Mouse (Mus musculus) embryonic fibroblast, embryonic 13.5 days (primary cell): ENCODE data around the gene Ncam1. TPM values are rescaled to one million over a fixed set of nuclear protein-coding genes. Genes with fewer than 3 reads are reported as not detected.

Experiments used
- H3K27ac ChIP-seq: 2 replicates; pipeline ENCODE4 v1.5.1; 2012; ENCODE audit warnings: low read length, control low read depth, inconsistent platforms; ENCODE audit not compliant: insufficient read depth
- H3K4me1 ChIP-seq: 2 replicates; pipeline ENCODE4 v1.6.1; 2011; ENCODE audit warnings: low read length; ENCODE audit not compliant: control insufficient read depth, insufficient read depth
- H3K4me3 ChIP-seq: 2 replicates; pipeline ENCODE4 v1.5.1; 2011; ENCODE audit warnings: mild to moderate bottlenecking, control low read depth, low read length; ENCODE audit not compliant: insufficient read depth
- CTCF ChIP-seq: IDR thresholded peaks from 2 replicates; pipeline ENCODE4 v1.5.1; 2011; ENCODE audit warnings: mild to moderate bottlenecking, control low read depth, low read length, moderate library complexity, borderline replicate concordance; ENCODE audit not compliant: insufficient read depth
- POLR2A ChIP-seq: IDR thresholded peaks from 2 replicates; pipeline ENCODE4 v1.6.1; 2011; ENCODE audit warnings: low read depth, mild to moderate bottlenecking, control low read depth, low read length, moderate library complexity
- polyA plus RNA-seq: library from polyadenylated mRNA; stranded (reverse); fragments of >200 nt; gene quantifications from 2 replicates; pipeline ENCODE4 v1.2.4, GENCODE M21; 2011; ENCODE audit warnings: low read depth; ENCODE audit not compliant: missing spikeins, insufficient read length

The Ncam1 gene
- polyA plus RNA-seq, 1 experiment = 182 TPM

DNA sequence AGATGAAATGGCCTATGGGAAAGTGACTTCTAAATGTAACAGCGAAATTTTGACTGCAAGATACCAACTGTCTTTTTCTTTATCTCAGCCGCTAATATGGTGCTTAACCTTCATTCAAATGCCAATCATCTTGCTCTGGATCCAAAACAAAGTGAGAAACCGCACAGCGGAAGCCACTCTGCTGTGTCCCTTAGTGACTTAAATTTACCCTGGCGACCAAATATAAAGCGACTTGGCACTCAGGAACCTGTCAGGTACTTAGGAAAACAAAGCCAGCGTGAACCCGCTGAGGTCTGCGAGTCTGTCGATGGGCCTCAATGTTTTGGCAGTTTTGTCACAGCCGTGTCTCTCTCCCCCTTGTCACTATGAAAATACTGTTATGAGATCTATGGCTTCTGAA is 105.9 kb downstream of the Ncam1 start:
- TF ChIP-seq POLR2A (no peak), CTCF (no peak)
- no peaks in the 10 kb centered on the region for H3K4me1 ChIP-seq
- no peak overlapping the region for H3K27ac ChIP-seq
- H3K4me3 ChIP-seq = no peak overlapping the region

DNA sequence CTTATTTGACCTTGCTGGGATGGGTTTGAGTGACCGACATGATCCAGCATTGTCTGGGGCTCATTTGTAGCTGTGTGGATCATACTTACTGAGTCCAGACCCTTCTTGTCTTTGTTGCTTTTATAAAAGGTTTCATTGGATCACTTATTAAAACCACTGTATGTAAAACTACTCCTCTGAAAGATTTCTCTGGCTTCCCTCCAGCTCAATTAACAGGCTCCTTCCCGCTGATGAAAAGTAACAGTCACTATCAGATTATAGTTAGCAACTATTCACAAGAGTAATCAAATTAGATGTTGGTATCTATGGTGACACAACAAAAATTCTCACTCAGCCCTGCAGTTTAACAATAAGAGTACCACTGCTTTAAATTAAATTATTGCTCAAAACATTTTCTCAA is 107.4 kb downstream of the Ncam1 start:
- H3K4me3 ChIP-seq = no peak overlapping the region
- H3K4me1 ChIP-seq = no peaks in the 10 kb centered on the region
- TF ChIP-seq POLR2A = no peak
- no peak for TF ChIP-seq CTCF
- H3K27ac ChIP-seq = no peak overlapping the region

DNA sequence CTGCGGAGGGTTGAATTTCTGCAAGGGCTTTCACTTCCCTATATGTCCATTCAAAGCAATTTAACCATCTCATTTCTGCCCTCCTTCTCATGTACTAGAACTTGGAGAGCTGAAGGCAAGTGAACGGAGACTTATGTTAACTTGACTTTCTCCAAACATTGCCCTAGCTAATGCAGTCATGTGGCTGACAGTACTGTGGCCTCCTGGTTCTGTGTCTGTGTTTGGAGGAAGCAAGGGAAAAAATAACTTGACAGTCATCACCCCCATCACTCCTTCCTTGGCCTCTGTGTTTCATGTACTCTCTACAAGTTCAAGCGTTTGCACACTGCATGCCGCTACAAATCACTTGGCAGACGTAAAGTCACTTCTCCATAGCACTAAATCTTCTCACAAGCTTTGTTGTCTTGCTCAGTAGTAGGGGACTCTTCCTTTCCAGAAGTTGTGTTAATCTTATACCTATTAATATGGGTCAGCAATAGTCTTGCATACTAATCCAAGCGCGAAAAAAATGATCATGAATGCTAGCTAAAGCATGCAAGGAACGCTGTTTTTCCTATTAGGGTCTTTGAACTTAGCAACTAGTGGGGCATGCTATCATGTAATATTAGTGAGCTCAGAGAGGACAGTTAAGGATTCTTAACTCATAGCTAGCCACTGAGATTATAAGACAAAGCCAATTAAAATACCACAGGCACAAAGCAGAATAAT is 115.0 kb downstream of the Ncam1 start:
- Histone ChIP-seq H3K4me1 (no peaks in the 10 kb centered on the region), H3K4me3 (no peak overlapping the region), H3K27ac (no peak overlapping the region)
- TF ChIP-seq CTCF = no peak
- no peak for TF ChIP-seq POLR2A

- H3K4me3 ChIP-seq = no peak overlapping the region
- TF ChIP-seq POLR2A = no peak
- no peak for TF ChIP-seq CTCF
- H3K27ac ChIP-seq = no peak overlapping the region
- no peaks in the 10 kb centered on the region for H3K4me1 ChIP-seq
These were observed 116.8 kb downstream of the Ncam1 start for GRCm38 (mm10) chr9:49681848-49682469.

- TF ChIP-seq CTCF (no peak), POLR2A (no peak)
- H3K27ac ChIP-seq = no peak overlapping the region
- no peaks in the 10 kb centered on the region for H3K4me1 ChIP-seq
- no peak overlapping the region for H3K4me3 ChIP-seq
These were observed 119.5 kb downstream of the Ncam1 start for GRCm38 (mm10) chr9:49679270-49679669.

- TF ChIP-seq CTCF = no peak
- TF ChIP-seq POLR2A = no peak
- Histone ChIP-seq H3K4me1 (no peaks in the 10 kb centered on the region), H3K4me3 (no peak overlapping the region), H3K27ac (no peak overlapping the region)
These were observed 122.8 kb downstream of the Ncam1 start for GRCm38 (mm10) chr9:49675696-49676465.

DNA sequence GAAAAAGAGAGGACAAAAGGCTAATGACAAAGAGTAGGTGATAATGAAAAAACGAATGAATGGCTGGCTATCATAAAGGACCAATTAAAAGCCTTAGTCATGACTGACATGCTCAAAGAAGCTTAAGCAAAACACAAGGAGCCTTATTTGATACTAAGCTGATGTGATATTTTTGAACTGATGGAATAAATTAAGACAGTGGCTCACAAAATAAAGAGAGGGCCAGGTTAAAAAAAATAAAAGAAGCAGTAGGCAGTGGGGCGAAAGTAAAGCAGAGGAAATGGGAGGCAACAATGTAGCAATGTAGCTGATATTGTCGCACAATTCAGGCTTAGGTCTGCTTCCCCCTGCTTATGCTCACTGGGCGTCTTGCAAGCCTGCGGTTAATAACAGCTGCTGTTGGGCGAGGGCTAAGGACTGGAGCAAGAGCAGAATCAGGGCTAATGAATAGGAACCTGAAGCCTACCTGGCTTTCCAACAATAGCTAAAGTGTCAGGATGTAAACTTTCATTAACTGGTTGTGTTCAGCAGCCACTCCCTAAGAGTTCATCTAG is 126.0 kb downstream of the Ncam1 start:
- no peak overlapping the region for H3K4me3 ChIP-seq
- no peak overlapping the region for H3K27ac ChIP-seq
- TF ChIP-seq POLR2A (no peak), CTCF (no peak)
- no peaks in the 10 kb centered on the region for H3K4me1 ChIP-seq

- no peak overlapping the region for H3K27ac ChIP-seq
- H3K4me1 ChIP-seq = peaks cover 8% of the 10 kb centered on the region
- no peak overlapping the region for H3K4me3 ChIP-seq
- TF ChIP-seq CTCF (no peak), POLR2A (no peak)
These were observed 131.7 kb downstream of the Ncam1 start for GRCm38 (mm10) chr9:49667066-49667465.

- Histone ChIP-seq H3K4me3 (no peak overlapping the region), H3K4me1 (peaks cover 11% of the 10 kb centered on the region), H3K27ac (no peak overlapping the region)
- no peak for TF ChIP-seq POLR2A
- no peak for TF ChIP-seq CTCF
These were observed 133.4 kb downstream of the Ncam1 start for GRCm38 (mm10) chr9:49665361-49665760.

GRCm38 (mm10) chr9:49663927-49664320 is 134.8 kb downstream of the Ncam1 start:
- H3K27ac ChIP-seq = peak overlapping the region; percentile 92
- H3K4me3 ChIP-seq = no peak overlapping the region
- H3K4me1 ChIP-seq = peaks cover 11% of the 10 kb centered on the region
- no peak for TF ChIP-seq POLR2A
- no peak for TF ChIP-seq CTCF
